Mouse (Mus musculus): Measurements from ENCODE around the gene Atp8b5. TPM values are rescaled to one million over a fixed set of nuclear protein-coding genes. Genes with fewer than 3 reads are reported as not detected.

Atp8b5 gene
- under 1 TPM in 12 of 26 experiments, not detected in 14; 0.16 to 0.59 (median 0.35) TPM for total RNA-seq (2018; cell fraction: chromatin; rRNA removed)
- total RNA-seq (2018; cell fraction: cytosol; rRNA removed): under 1 TPM in 7 of 26 experiments, not detected in 19; under 0.01 to 0.08 (median 0.05) TPM
- total RNA-seq (2018; cell fraction: nucleus; rRNA removed): under 1 TPM in 4 of 26 experiments, not detected in 22; 0.22 to 0.61 (median 0.36) TPM
- polyA plus RNA-seq (2018): 0.05 to 0.36 TPM in 2 of 3 replicates, not detected in the other

DNA sequence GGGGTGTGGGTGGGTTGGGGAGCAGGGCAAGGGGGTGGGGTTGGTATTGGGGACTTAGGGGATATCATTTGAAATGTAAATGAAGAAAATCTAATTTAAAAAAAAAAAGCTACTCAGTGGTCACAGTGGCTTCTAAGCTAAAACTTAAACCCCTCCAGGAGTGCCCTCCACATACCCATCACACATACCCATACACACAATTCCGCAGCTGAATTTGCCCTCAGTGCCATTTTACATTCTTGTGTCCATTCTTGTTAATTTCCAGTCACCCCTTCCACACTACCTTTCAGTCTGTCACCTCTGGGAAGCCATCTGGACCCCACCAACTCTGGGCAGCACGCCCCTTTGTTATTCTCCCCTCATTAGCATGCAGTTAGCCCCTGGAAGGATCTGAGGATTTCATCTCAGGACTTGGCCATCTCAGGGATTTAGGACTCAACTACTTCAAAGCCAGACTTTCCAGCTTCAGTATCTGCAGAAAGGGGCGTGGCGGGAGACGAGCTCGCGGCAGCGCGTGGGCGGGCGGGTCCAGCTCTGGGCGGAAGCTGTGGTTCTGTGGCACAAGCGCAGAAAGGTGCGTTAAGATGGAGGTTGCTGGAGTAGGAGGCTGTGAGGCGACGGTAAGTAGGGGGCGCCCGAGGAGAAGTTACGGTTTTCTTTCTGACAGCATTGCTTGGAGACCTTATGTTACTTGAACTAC is at the start of gene Atp8b5:
Gene Atp8b5 (plus strand): TSS at position 537 of the 700 bp plus-strand sequence.
- Histone ChIP-seq H3K36me3 (ENCODE audit: inconsistent target) (no peaks in the 10 kb centered on the region), H3K4me3 (ENCODE audit: inconsistent target) (no peak within 1 kb of the TSS), H3K79me2 (ENCODE audit: inconsistent target) (no peaks in the 10 kb centered on the region), H3K27ac (no peak within 1 kb of the TSS)
- 4% methylated on average over 19 of the region's 19 CpGs for WGBS (ENCODE audit: missing documents)

DNA sequence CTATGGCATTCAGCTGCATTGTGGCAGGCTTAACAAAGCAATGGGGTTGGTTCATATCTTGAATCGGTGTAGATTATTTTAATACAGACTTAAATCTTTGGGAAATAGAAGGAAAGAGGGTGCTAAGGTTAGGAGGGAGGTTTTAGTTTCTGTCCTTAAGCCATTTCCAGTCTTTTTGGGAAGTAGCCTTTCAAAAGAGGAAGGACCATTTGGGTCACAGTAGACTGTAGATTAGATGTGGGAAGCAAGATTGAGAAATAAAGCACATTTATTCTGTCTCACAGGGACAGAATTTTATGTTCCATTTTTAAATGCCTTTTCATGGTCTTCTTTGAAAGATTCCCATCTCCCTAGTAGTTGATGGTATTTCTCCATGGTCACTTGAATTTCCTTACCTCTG is 49.0 kb upstream of the Atp8b5 start:
- H3K4me3 ChIP-seq (ENCODE audit: inconsistent target): no peak overlapping the region

DNA sequence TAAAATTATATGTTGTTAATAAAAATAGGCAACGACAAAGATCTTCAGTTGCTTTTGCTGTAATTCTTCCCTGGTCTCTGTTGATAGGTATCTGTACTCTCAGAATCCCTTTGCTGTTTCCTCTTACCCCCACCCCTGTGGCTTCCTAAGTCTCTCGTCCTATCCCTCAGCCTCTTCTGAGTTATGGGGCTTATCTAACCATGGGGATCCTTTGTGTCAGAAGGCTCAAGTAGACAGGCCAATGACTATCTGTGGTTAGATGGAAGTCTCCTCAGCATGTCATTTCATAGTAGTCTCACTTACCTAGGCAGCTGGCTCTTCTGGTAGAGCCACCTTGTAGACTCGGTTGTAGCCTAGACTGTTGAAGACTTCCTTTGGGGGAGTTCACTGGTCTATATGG is 35.1 kb upstream of the Atp8b5 start:
- WGBS (ENCODE audit: missing documents): 87% methylated on average over 3 of the region's 3 CpGs
- Histone ChIP-seq H3K4me3 (ENCODE audit: inconsistent target) (no peak overlapping the region), H3K79me2 (ENCODE audit: inconsistent target) (no peaks in the 10 kb centered on the region), H3K36me3 (ENCODE audit: inconsistent target) (no peaks in the 10 kb centered on the region), H3K27ac (no peak overlapping the region)

More for the DNA sequence above, 49.0 kb upstream of the Atp8b5 start:
- Histone ChIP-seq H3K27ac (no peak overlapping the region), H3K79me2 (ENCODE audit: inconsistent target) (no peaks in the 10 kb centered on the region), H3K36me3 (ENCODE audit: inconsistent target) (no peaks in the 10 kb centered on the region)
- 85% methylated on average over 1 of the region's 1 CpGs for WGBS (ENCODE audit: missing documents)

DNA sequence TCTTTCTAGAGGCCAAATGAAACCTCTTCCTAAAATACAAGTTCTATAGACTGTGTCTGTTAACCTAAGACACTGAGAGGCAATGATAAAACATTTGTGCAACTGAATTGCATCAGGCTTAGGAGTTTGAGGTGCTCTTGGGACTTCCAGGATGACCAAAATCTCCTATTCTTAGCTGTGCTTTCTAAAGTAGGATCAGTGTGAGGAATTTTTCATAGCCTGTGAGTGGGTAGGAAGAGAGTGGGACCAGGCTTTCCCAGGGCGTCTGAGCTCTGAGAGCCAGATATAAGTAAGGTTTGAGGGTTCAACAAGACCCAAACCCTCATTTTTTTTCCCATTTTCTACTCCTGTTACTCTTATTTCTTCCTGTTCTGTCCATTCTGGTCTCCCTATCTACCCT is 34.0 kb upstream of the Atp8b5 start:
- WGBS (ENCODE audit: missing documents): 84% methylated on average over 1 of the region's 1 CpGs
- H3K27ac ChIP-seq: no peak overlapping the region
- no peaks in the 10 kb centered on the region for H3K36me3 ChIP-seq (ENCODE audit: inconsistent target)
- no peak overlapping the region for H3K4me3 ChIP-seq (ENCODE audit: inconsistent target)
- H3K79me2 ChIP-seq (ENCODE audit: inconsistent target): no peaks in the 10 kb centered on the region

DNA sequence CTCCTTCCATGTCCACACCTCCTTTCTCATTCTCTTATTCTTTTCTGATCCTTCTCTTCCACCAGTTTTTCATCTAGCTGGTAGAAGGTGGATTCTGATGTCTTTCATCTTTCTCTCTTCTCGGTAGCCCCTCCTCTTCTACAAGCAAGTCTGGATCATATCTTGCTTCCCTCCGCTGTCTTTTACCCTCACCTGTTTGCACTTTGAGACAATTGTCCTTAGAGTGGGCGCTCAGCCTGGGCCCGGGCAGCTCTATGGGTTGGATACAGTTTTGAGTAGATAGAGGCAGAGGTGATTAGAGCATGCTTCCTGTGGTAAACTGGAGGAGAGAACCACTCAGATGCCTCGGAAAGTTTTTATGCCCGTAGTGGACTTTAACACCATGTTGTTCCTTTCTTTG is 33.5 kb upstream of the Atp8b5 start:
- Histone ChIP-seq H3K27ac (no peak overlapping the region), H3K4me3 (ENCODE audit: inconsistent target) (no peak overlapping the region), H3K36me3 (ENCODE audit: inconsistent target) (no peaks in the 10 kb centered on the region), H3K79me2 (ENCODE audit: inconsistent target) (no peaks in the 10 kb centered on the region)
- 92% methylated on average over 4 of the region's 6 CpGs for WGBS (ENCODE audit: missing documents)

DNA sequence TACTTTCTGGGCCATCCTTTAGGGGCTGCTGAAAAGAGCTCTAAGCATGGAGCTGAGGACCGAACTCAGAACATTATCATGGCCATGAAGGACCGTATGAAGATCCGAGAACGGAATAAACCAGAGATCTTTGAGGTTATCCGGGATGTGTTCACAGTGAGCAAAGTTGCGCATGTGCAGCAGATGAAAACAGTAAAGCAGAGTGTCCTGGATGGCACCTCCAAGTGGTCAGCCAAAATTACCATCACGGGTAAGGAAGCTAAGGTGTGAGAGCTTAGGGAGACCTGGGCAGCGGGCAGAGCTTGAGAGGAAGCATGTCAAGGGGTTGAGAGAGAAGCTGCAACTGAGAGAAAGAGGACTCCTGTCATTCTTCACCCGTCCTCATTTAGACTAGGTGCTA is 30.1 kb upstream of the Atp8b5 start:
- no peak overlapping the region for H3K4me3 ChIP-seq (ENCODE audit: inconsistent target)
- WGBS (ENCODE audit: missing documents): 94% methylated on average over 9 of the region's 9 CpGs
- H3K36me3 ChIP-seq (ENCODE audit: inconsistent target): no peaks in the 10 kb centered on the region
- H3K27ac ChIP-seq: no peak overlapping the region
- no peaks in the 10 kb centered on the region for H3K79me2 ChIP-seq (ENCODE audit: inconsistent target)

DNA sequence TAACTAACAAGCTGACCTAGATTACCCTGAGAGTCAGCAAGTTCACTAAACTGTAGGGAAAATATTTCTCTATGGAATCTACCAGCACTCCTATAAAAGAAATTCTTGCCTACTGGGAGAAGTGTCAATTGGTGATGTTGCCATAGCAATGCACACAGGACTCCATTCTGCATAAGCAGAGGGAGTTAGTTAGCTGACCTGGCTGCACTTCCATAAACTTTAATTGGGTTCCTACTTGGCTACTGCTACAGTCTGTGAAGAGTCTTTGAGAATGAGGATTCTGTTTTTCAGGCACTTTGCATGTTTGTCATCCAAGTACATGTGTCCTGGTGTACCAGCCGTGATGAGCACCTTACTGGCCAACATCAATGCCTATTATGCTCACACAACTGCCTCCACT is 26.2 kb upstream of the Atp8b5 start:
- H3K36me3 ChIP-seq (ENCODE audit: inconsistent target): no peaks in the 10 kb centered on the region
- no peaks in the 10 kb centered on the region for H3K79me2 ChIP-seq (ENCODE audit: inconsistent target)
- WGBS (ENCODE audit: missing documents): 100% methylated on average over 1 of the region's 1 CpGs
- H3K4me3 ChIP-seq (ENCODE audit: inconsistent target): no peak overlapping the region
- no peak overlapping the region for H3K27ac ChIP-seq

DNA sequence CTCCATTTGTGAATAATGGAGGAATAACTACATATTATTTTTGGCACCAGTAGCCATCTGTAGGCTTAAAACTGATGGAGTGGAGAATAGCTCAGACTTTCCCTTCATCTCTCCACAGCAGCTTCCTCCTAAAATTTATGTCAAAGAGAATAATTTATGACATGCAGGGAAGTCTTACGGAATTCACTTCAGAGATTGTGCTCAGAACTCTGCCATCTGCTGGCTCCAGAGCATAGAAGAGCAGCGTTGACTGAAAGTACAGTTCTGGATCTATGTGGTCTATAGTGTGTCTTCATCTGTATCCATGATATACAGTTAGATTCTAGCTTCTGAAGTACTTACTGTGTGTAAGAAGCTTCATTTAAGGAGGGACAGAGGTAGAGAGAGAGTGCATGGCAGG is 22.9 kb upstream of the Atp8b5 start:
- 4% methylated on average over 2 of the region's 2 CpGs for WGBS (ENCODE audit: missing documents)
- Histone ChIP-seq H3K27ac (no peak overlapping the region), H3K4me3 (ENCODE audit: inconsistent target) (no peak overlapping the region), H3K79me2 (ENCODE audit: inconsistent target) (no peaks in the 10 kb centered on the region), H3K36me3 (ENCODE audit: inconsistent target) (no peaks in the 10 kb centered on the region)

DNA sequence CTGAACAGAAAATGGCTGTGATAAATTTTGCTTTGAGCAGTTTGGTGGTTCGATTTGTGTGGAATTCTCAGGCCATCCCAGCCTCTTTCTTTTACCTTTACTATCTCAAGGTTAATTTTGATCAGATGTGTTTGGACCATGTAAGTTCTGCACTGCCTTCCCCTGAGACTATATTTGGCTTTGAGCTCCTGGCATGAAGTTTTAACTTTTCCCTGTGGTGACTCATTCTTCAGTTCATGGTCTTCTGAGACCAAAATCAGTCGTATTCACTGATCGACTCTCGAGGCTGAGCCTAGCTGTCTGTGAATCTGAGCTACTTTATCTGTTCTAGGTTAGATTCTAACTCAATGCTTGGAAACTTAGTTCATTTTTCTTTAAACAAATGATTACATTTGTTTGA is 21.2 kb upstream of the Atp8b5 start:
- Histone ChIP-seq H3K4me3 (ENCODE audit: inconsistent target) (no peak overlapping the region), H3K79me2 (ENCODE audit: inconsistent target) (no peaks in the 10 kb centered on the region), H3K36me3 (ENCODE audit: inconsistent target) (no peaks in the 10 kb centered on the region), H3K27ac (no peak overlapping the region)
- 88% methylated on average over 4 of the region's 4 CpGs for WGBS (ENCODE audit: missing documents)

DNA sequence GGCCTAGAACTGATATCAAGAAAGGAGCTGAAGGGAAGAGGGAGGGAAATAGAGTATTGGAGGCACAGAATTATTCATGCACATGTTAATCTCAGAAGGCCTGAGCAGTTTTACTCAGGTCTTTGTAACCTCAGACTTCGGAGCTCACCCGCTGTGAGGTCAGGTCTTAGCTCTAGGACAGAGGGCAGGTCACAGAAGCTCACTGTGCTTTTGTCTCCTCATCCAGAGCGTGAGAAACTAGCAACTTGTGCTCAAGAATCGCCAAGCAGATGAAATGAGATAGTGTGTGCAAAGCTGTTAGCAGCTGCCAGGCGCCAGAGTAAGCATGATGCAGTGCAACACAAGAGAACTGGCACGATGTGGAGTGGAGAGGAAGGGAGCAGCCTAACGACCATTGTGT is 18.9 kb upstream of the Atp8b5 start:
- Histone ChIP-seq H3K79me2 (ENCODE audit: inconsistent target) (no peaks in the 10 kb centered on the region), H3K4me3 (ENCODE audit: inconsistent target) (no peak overlapping the region), H3K27ac (no peak overlapping the region), H3K36me3 (ENCODE audit: inconsistent target) (no peaks in the 10 kb centered on the region)
- WGBS (ENCODE audit: missing documents): 94% methylated on average over 7 of the region's 7 CpGs

DNA sequence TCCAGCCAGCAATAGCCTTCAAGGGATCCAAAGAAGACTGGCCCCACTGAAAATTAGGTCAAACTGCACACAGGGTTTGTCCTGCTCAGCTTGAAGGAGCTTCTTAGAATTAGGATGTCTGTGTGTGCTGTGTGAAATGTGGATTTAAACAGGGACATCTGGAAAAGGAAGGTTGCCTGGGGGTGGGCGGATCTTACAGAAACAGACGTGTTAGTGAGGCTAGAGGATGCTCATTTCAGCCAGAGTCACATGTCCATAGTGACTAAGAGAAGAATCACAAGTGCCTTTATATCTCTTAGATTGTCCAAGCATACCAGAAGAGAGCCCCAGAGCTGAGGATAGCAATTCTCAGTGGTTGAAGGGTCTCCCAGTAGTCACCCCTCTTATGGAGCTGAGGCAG is 18.1 kb upstream of the Atp8b5 start:
- 92% methylated on average over 2 of the region's 2 CpGs for WGBS (ENCODE audit: missing documents)
- no peak overlapping the region for H3K27ac ChIP-seq
- H3K4me3 ChIP-seq (ENCODE audit: inconsistent target): no peak overlapping the region

DNA sequence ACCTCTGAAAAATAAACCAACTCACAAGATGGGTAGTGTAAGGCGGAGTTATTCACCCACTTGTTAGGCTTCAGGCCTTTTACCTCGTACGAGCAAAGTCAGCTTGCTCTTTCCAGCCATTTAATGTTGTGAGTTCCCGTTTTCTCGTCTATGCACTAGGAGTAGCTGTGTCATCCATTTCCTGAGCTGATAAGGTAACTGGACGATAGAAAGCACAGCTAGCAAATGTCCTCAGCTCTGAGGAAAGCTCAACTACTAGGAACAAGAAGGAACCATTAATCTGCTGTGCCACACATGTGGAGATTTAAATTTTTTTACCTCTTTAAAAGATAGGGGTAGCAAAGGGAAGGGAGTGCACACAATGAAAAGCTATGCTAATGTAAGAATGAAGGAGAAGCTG is 15.7 kb upstream of the Atp8b5 start:
- Histone ChIP-seq H3K27ac (no peak overlapping the region), H3K4me3 (ENCODE audit: inconsistent target) (no peak overlapping the region), H3K36me3 (ENCODE audit: inconsistent target) (no peaks in the 10 kb centered on the region), H3K79me2 (ENCODE audit: inconsistent target) (no peaks in the 10 kb centered on the region)
- 34% methylated on average over 6 of the region's 6 CpGs for WGBS (ENCODE audit: missing documents)

More for the DNA sequence above, 18.1 kb upstream of the Atp8b5 start:
- no peaks in the 10 kb centered on the region for H3K79me2 ChIP-seq (ENCODE audit: inconsistent target)
- no peaks in the 10 kb centered on the region for H3K36me3 ChIP-seq (ENCODE audit: inconsistent target)

DNA sequence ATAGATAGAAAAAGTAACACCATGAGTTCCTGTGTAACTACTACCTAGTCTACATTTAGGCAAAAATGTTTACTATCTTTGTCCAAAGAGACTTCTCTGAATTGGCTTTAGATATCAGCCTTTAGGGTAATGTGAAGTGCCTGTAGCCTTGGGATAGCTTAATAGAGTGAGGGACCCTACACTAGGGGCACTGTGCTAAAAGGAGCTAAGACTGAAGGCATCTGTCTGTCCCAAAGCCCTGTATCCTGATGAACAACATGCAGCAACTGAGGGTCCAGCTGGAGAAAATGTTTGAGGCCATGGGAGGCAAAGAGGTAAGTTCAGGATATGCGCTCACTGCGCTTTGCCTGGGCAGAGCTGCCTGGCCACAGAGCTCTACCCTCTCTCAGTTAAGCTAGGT is 9.9 kb upstream of the Atp8b5 start:
- H3K4me3 ChIP-seq (ENCODE audit: inconsistent target): no peak overlapping the region
- no peaks in the 10 kb centered on the region for H3K36me3 ChIP-seq (ENCODE audit: inconsistent target)
- H3K27ac ChIP-seq: no peak overlapping the region
- 100% methylated on average over 2 of the region's 2 CpGs for WGBS (ENCODE audit: missing documents)
- H3K79me2 ChIP-seq (ENCODE audit: inconsistent target): no peaks in the 10 kb centered on the region

DNA sequence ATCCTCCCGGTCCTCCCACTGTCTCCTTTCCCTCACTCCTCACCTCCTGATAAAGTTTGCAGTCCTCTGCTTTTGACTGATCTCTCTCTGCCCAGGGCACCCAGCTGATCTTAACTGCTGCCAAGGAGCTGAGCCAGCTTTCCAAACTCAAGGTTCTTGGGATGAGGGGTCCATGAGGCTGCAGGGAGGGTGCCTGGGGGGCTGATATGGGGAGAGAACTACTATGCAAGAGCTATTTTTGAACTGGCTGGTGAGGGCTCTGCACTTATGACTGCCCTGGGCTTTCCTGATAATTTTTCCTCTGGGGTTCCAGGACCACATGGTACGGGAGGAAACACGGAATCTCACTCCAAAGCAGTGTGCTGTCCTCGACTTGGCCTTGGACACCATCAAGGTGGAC is 8.4 kb upstream of the Atp8b5 start:
- Histone ChIP-seq H3K4me3 (ENCODE audit: inconsistent target) (no peak overlapping the region), H3K79me2 (ENCODE audit: inconsistent target) (no peaks in the 10 kb centered on the region), H3K27ac (no peak overlapping the region), H3K36me3 (ENCODE audit: inconsistent target) (no peaks in the 10 kb centered on the region)
- 96% methylated on average over 4 of the region's 4 CpGs for WGBS (ENCODE audit: missing documents)

DNA sequence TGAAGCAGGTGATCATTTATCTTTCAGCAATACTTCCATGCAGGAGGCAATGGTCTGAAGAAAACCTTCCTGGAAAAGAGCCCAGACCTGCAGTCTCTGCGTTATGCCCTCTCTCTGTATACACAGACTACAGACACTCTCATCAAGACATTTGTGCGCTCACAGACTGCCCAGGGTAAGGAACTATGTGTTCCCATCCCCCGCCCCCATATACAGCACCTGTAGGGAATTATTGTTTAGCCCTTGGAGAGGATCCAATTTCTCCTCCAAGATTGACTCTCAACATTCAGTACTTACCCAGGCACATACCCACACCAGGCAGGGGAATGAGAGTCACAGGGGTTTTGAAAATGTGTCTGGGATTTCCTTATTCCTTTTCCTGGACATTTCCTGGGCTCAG is 7.5 kb upstream of the Atp8b5 start:
- H3K27ac ChIP-seq: no peak overlapping the region
- no peaks in the 10 kb centered on the region for H3K36me3 ChIP-seq (ENCODE audit: inconsistent target)
- no peak overlapping the region for H3K4me3 ChIP-seq (ENCODE audit: inconsistent target)
- WGBS (ENCODE audit: missing documents): 90% methylated on average over 3 of the region's 3 CpGs
- H3K79me2 ChIP-seq (ENCODE audit: inconsistent target): no peaks in the 10 kb centered on the region

DNA sequence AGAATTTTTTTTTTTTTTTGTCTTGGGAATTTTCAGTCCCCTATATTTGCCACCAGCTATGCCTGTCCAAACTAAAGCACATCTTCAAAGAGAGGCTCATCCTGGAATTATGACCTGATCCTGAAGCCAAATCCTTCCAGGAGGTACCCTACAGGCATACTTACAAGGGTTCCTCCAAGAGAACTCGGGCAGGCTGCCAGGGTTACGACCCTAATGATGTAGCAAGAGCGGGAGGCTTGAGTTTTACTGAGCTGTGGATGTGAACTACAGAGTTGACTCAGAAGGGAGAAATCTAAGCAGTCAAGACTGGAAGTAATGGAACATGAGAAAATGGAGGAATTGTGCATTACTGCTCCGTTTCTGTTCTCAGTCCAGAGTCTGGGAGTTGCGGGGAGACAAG is 6.9 kb upstream of the Atp8b5 start:
- Histone ChIP-seq H3K4me3 (ENCODE audit: inconsistent target) (no peak overlapping the region), H3K79me2 (ENCODE audit: inconsistent target) (no peaks in the 10 kb centered on the region), H3K27ac (no peak overlapping the region), H3K36me3 (ENCODE audit: inconsistent target) (no peaks in the 10 kb centered on the region)
- WGBS (ENCODE audit: missing documents): 82% methylated on average over 5 of the region's 5 CpGs
